Mouse (Mus musculus): ENCODE data around the gene Gm49776. TPM values are rescaled to one million over a fixed set of nuclear protein-coding genes. Genes with fewer than 3 reads are reported as not detected.

Gene Gm49776
- polyA plus RNA-seq, 1 experiment from 2014 or later = 3.0 TPM

GRCm38 (mm10) chr16:18218580-18218996 lies 39.5 kb downstream of the Gm49776 start:
- Histone ChIP-seq H3K9ac (no peak overlapping the region), H3K4me1 (peaks cover 10% of the 10 kb centered on the region), H3K4me2 (no peak overlapping the region), H3K4me3 (no peak overlapping the region), H3K27me3 (no peaks in the 10 kb centered on the region), H3K36me3 (peaks cover 28% of the 10 kb centered on the region), H3K27ac (no peak overlapping the region), H3K9me3 (no peaks in the 10 kb centered on the region)
- ATAC-seq (ENCODE audit: insufficient number of reproducible peaks, insufficient read depth, low FRiP score, low TSS enrichment, low read depth) = no peak
- 67% methylated on average over 9 of the region's 9 CpGs for WGBS

- H3K27ac ChIP-seq = no peak within 1 kb of the TSS
- peaks cover 18% of the 10 kb centered on the region for H3K36me3 ChIP-seq
- no peak within 1 kb of the TSS for H3K4me2 ChIP-seq
- H3K9ac ChIP-seq = no peak within 1 kb of the TSS
- no peaks in the 10 kb centered on the region for H3K9me3 ChIP-seq
- no peak within 1 kb of the TSS for H3K4me3 ChIP-seq
- 82% methylated on average over 4 of the region's 4 CpGs for WGBS
- no peaks in the 10 kb centered on the region for H3K27me3 ChIP-seq
- ATAC-seq (ENCODE audit: insufficient number of reproducible peaks, insufficient read depth, low FRiP score, low TSS enrichment, low read depth) = no peak
- H3K4me1 ChIP-seq = peaks cover 10% of the 10 kb centered on the region
Observed at GRCm38 (mm10) chr16:18217579-18217978, 40.5 kb downstream of the Gm49776 start, which contains the start of gene Ccdc188. Ccdc188 (plus strand) TSS chr16:18217879.

GRCm38 (mm10) chr16:18214858-18215257 lies 43.3 kb downstream of the Gm49776 start:
- no peak overlapping the region for H3K4me3 ChIP-seq
- H3K36me3 ChIP-seq = no peaks in the 10 kb centered on the region
- WGBS = 80% methylated on average over 7 of the region's 7 CpGs
- no peak overlapping the region for H3K9ac ChIP-seq
- peaks cover 6% of the 10 kb centered on the region for H3K4me1 ChIP-seq
- no peak overlapping the region for H3K4me2 ChIP-seq
- peaks cover 10% of the 10 kb centered on the region; the same call in 1 of the 2 replicates for H3K27me3 ChIP-seq
- ATAC-seq (ENCODE audit: insufficient number of reproducible peaks, insufficient read depth, low FRiP score, low TSS enrichment, low read depth) = no peak
- no peak overlapping the region for H3K27ac ChIP-seq
- H3K9me3 ChIP-seq = no peaks in the 10 kb centered on the region

GRCm38 (mm10) chr16:18213689-18214088 lies 44.4 kb downstream of the Gm49776 start:
- 35% methylated on average over 6 of the region's 6 CpGs for WGBS
- 0 out of 2 replicates have a peak, but pooled peaks cover 5% of the 10 kb centered on the region for H3K4me1 ChIP-seq
- H3K27me3 ChIP-seq = peaks cover 15% of the 10 kb centered on the region; the same call in 1 of the 2 replicates
- H3K27ac ChIP-seq = no peak overlapping the region
- ATAC-seq (ENCODE audit: insufficient number of reproducible peaks, insufficient read depth, low FRiP score, low TSS enrichment, low read depth) = no peak
- no peaks in the 10 kb centered on the region for H3K36me3 ChIP-seq
- H3K4me3 ChIP-seq = no peak overlapping the region
- no peak overlapping the region for H3K4me2 ChIP-seq
- H3K9me3 ChIP-seq = no peaks in the 10 kb centered on the region
- no peak overlapping the region for H3K9ac ChIP-seq

- 44% methylated on average over 10 of the region's 10 CpGs for WGBS
- ATAC-seq (ENCODE audit: insufficient number of reproducible peaks, insufficient read depth, low FRiP score, low TSS enrichment, low read depth) = no peak
- H3K9me3 ChIP-seq = no peaks in the 10 kb centered on the region
- H3K4me3 ChIP-seq = no peak overlapping the region
- no peaks in the 10 kb centered on the region for H3K36me3 ChIP-seq
- 0 out of 2 replicates have a peak, but pooled peaks cover 5% of the 10 kb centered on the region for H3K4me1 ChIP-seq
- H3K9ac ChIP-seq = no peak overlapping the region
- H3K4me2 ChIP-seq = no peak overlapping the region
- peaks cover 21% of the 10 kb centered on the region; the same call in 1 of the 2 replicates for H3K27me3 ChIP-seq
- no peak overlapping the region for H3K27ac ChIP-seq
Observed at GRCm38 (mm10) chr16:18211417-18212171, 46.5 kb downstream of the Gm49776 start.

GRCm38 (mm10) chr16:18210701-18211416 lies 47.3 kb downstream of the Gm49776 start:
- ATAC-seq (ENCODE audit: insufficient number of reproducible peaks, insufficient read depth, low FRiP score, low TSS enrichment, low read depth) = no peak
- 23% methylated on average over 8 of the region's 8 CpGs for WGBS

GRCm38 (mm10) chr16:18203430-18204091 lies 54.6 kb downstream of the Gm49776 start:
- no peak overlapping the region for H3K9ac ChIP-seq
- H3K4me2 ChIP-seq = no peak overlapping the region
- H3K27ac ChIP-seq = no peak overlapping the region
- no peaks in the 10 kb centered on the region for H3K36me3 ChIP-seq
- 44% methylated on average over 7 of the region's 7 CpGs for whole genome bisulfite sequencing
- H3K4me3 ChIP-seq = no peak overlapping the region
- H3K4me1 ChIP-seq = peaks cover 11% of the 10 kb centered on the region; the same call in 1 of the 2 replicates
- no peak for ATAC-seq (ENCODE audit: insufficient number of reproducible peaks, insufficient read depth, low FRiP score, low TSS enrichment, low read depth)
- no peaks in the 10 kb centered on the region for H3K9me3 ChIP-seq
- H3K27me3 ChIP-seq = peaks cover 7% of the 10 kb centered on the region; the same call in 1 of the 2 replicates

More at GRCm38 (mm10) chr16:18210701-18211416, 47.3 kb downstream of the Gm49776 start:
- 0 out of 2 replicates have a peak, but pooled peaks cover 5% of the 10 kb centered on the region for H3K4me1 ChIP-seq
- no peak overlapping the region for H3K9ac ChIP-seq
- H3K4me3 ChIP-seq = no peak overlapping the region
- peaks cover 24% of the 10 kb centered on the region; the same call in 1 of the 2 replicates for H3K27me3 ChIP-seq
- H3K4me2 ChIP-seq = no peak overlapping the region
- no peaks in the 10 kb centered on the region for H3K9me3 ChIP-seq
- H3K36me3 ChIP-seq = no peaks in the 10 kb centered on the region
- H3K27ac ChIP-seq = no peak overlapping the region

- WGBS = 92% methylated on average over 1 of the region's 1 CpGs
- peaks cover 11% of the 10 kb centered on the region; the same call in 1 of the 2 replicates for H3K4me1 ChIP-seq
Observed at GRCm38 (mm10) chr16:18202061-18202460, 56.1 kb downstream of the Gm49776 start.

GRCm38 (mm10) chr16:18201620-18202019 lies 56.5 kb downstream of the Gm49776 start:
- 16% methylated on average over 1 of the region's 1 CpGs for WGBS
- H3K27me3 ChIP-seq = peaks cover 3% of the 10 kb centered on the region; the same call in 1 of the 2 replicates
- H3K9ac ChIP-seq = no peak overlapping the region
- ATAC-seq (ENCODE audit: insufficient number of reproducible peaks, insufficient read depth, low FRiP score, low TSS enrichment, low read depth) = no peak
- no peak overlapping the region for H3K4me3 ChIP-seq
- H3K4me1 ChIP-seq = peaks cover 11% of the 10 kb centered on the region; the same call in 1 of the 2 replicates
- no peaks in the 10 kb centered on the region for H3K36me3 ChIP-seq
- H3K27ac ChIP-seq = no peak overlapping the region
- no peak overlapping the region for H3K4me2 ChIP-seq
- no peaks in the 10 kb centered on the region for H3K9me3 ChIP-seq

More at GRCm38 (mm10) chr16:18202061-18202460, 56.1 kb downstream of the Gm49776 start:
- Histone ChIP-seq H3K9me3 (no peaks in the 10 kb centered on the region), H3K36me3 (no peaks in the 10 kb centered on the region), H3K4me2 (no peak overlapping the region), H3K4me3 (no peak overlapping the region), H3K27me3 (peaks cover 4% of the 10 kb centered on the region; the same call in 1 of the 2 replicates), H3K27ac (no peak overlapping the region), H3K9ac (no peak overlapping the region)
- ATAC-seq (ENCODE audit: insufficient number of reproducible peaks, insufficient read depth, low FRiP score, low TSS enrichment, low read depth) = no peak

- Histone ChIP-seq H3K27ac (no peak overlapping the region), H3K36me3 (no peaks in the 10 kb centered on the region), H3K4me3 (no peak overlapping the region), H3K27me3 (no peaks in the 10 kb centered on the region), H3K9ac (no peak overlapping the region), H3K4me2 (no peak overlapping the region), H3K9me3 (no peaks in the 10 kb centered on the region), H3K4me1 (peaks cover 13% of the 10 kb centered on the region; the same call in 1 of the 2 replicates)
- WGBS = 70% methylated on average over 2 of the region's 2 CpGs
- no peak for ATAC-seq (ENCODE audit: insufficient number of reproducible peaks, insufficient read depth, low FRiP score, low TSS enrichment, low read depth)
Observed at GRCm38 (mm10) chr16:18200062-18200461, 58.1 kb downstream of the Gm49776 start.
